Mouse (Mus musculus) olfactory bulb, adult 2 months (tissue): ENCODE measurements around the gene Kitl. TPM values are rescaled to one million over a fixed set of nuclear protein-coding genes. Genes with fewer than 3 reads are reported as not detected.

ENCODE experiments used
- H3K27ac ChIP-seq: fragments of 200-500 bp; 2 replicates; pipeline ENCODE4 v1.5.1; 2012; ENCODE audit warnings: low read depth, low read length; ENCODE audit not compliant: insufficient read depth
- H3K4me1 ChIP-seq: fragments of 200-500 bp; 2 replicates; pipeline ENCODE4 v1.6.1; 2012; ENCODE audit warnings: low read length; ENCODE audit not compliant: control insufficient read depth, insufficient read depth
- H3K4me3 ChIP-seq: fragments of 200-500 bp; 2 replicates; pipeline ENCODE4 v1.5.1; 2012; ENCODE audit warnings: mild to moderate bottlenecking, low read depth, low read length, moderate library complexity; ENCODE audit not compliant: insufficient read depth
- CTCF ChIP-seq: fragments of 200-500 bp; IDR thresholded peaks from 2 replicates; pipeline ENCODE4 v1.5.1; 2012; ENCODE audit warnings: low read depth, mild to moderate bottlenecking, low read length, moderate library complexity; ENCODE audit not compliant: insufficient read depth
- POLR2A ChIP-seq: fragments of 200-500 bp; IDR thresholded peaks from 2 replicates; pipeline ENCODE4 v1.6.1; 2012; ENCODE audit warnings: mild to moderate bottlenecking, low read depth, low read length, moderate library complexity; ENCODE audit not compliant: insufficient read depth
- WGBS: fragments of 180-500 bp; shearing (Covaris S2); methylation state at CpG from one replicate; pipeline ENCODE4 v1.1.7; 2018; 5-methylcytosine and 5-hydroxymethylcytosine counted together
- polyA plus RNA-seq: library from polyadenylated mRNA; stranded (reverse); fragments of >200 nt; gene quantifications from 2 replicates; pipeline ENCODE4 v1.2.4, GENCODE M21; 2012; ENCODE audit warnings: low replicate concordance; ENCODE audit not compliant: missing spikeins, insufficient read depth, insufficient read length

Kitl gene
- polyA plus RNA-seq, 1 experiment, result not detected

DNA sequence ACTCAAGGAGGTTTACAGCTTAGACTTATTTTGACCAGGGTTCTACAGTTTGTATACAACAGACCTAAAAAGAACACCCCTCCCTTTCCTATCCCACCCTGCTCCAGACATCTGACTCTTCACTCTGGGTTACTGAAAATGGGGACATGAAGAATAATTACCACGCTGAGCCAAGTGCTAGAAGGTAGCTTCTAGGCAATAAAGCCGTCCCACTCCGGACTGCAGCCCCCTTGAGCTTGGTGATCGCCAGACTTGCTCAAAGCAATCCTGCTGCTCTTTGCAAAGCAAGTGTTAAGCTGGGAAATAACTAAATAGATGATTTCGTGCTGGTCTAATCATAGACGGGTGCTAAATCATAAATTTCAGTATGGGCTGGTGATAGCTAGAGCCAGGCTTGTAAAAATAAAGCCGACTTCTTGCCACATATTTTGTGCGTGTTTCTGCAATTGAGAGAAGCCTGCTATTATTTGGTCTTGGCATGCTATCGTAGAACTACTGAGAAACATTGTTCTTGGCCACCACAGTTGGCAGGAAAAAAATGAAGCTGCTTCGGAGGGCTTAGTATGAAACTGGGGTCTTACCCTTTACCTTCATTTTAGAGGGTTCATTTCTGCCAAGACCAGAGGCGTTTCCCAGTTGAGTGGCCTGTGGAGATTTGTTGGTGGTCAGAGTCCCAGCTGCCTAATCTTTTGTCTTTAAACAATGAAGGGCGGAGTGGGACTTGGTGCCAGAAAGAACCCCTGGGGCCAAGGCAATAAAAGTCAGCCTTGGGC, 50.3 kb downstream of the Kitl start:
- 40% methylated on average over 12 of the region's 12 CpGs for WGBS
- TF ChIP-seq CTCF, result no peak
- TF ChIP-seq POLR2A, result no peak
- no peak overlapping the region; the same call in 1 of the 2 replicates for H3K27ac ChIP-seq
- peaks cover 2% of the 10 kb centered on the region; the same call in 1 of the 2 replicates for H3K4me1 ChIP-seq
- H3K4me3 ChIP-seq, result no peak overlapping the region

GRCm38 (mm10) chr10:100066374-100066773, 50.9 kb downstream of the Kitl start:
- Histone ChIP-seq H3K27ac (no peak overlapping the region), H3K4me1 (peaks cover 2% of the 10 kb centered on the region; the same call in 1 of the 2 replicates), H3K4me3 (no peak overlapping the region)
- WGBS, result 26% methylated on average over 7 of the region's 7 CpGs
- TF ChIP-seq POLR2A (no peak), CTCF (no peak)

GRCm38 (mm10) chr10:100072641-100073040, 57.2 kb downstream of the Kitl start:
- TF ChIP-seq CTCF, result no peak
- TF ChIP-seq POLR2A, result no peak
- no peak overlapping the region for H3K27ac ChIP-seq
- H3K4me1 ChIP-seq, result no peaks in the 10 kb centered on the region
- no peak overlapping the region for H3K4me3 ChIP-seq
- 96% methylated on average over 1 of the region's 1 CpGs for WGBS

GRCm38 (mm10) chr10:100073092-100073491, 57.7 kb downstream of the Kitl start:
- Histone ChIP-seq H3K27ac (no peak overlapping the region), H3K4me1 (no peaks in the 10 kb centered on the region)
- TF ChIP-seq POLR2A (no peak), CTCF (no peak)

DNA sequence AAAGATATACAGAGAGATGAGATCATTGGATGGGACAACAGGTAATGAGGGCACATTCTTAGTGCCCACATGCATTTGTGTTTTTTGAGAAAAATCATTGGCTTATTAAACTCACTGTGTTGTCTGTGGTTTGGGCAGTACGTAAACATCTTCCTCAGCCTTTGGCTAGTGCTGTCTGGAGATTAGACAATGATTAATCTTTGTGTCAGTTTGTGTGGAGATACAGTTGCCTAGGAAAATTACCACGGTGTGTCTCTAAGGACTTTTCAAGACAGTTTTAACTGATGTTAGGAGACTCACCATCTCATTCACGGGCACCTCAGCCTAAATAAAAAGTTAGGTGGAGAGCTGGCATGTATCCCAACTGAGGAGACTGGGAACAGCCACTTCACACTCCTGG, 85.7 kb downstream of the Kitl start:
- TF ChIP-seq POLR2A (no peak), CTCF (no peak)
- 74% methylated on average over 3 of the region's 3 CpGs for WGBS
- Histone ChIP-seq H3K4me3 (no peak overlapping the region), H3K27ac (no peak overlapping the region), H3K4me1 (no peaks in the 10 kb centered on the region)

More at GRCm38 (mm10) chr10:100073092-100073491, 57.7 kb downstream of the Kitl start:
- no peak overlapping the region for H3K4me3 ChIP-seq

- Histone ChIP-seq H3K27ac (no peak overlapping the region), H3K4me3 (no peak overlapping the region), H3K4me1 (no peaks in the 10 kb centered on the region)
- WGBS, result 20% methylated on average over 7 of the region's 7 CpGs
- no peak for TF ChIP-seq CTCF
- TF ChIP-seq POLR2A, result no peak
Observed at GRCm38 (mm10) chr10:100111209-100111608, 95.8 kb downstream of the Kitl start.

- Histone ChIP-seq H3K27ac (no peak overlapping the region), H3K4me1 (no peaks in the 10 kb centered on the region), H3K4me3 (no peak overlapping the region)
- TF ChIP-seq POLR2A (no peak), CTCF (no peak)
- WGBS, result 94% methylated on average over 2 of the region's 2 CpGs
Observed at GRCm38 (mm10) chr10:100115570-100115969, 100.1 kb downstream of the Kitl start.

DNA sequence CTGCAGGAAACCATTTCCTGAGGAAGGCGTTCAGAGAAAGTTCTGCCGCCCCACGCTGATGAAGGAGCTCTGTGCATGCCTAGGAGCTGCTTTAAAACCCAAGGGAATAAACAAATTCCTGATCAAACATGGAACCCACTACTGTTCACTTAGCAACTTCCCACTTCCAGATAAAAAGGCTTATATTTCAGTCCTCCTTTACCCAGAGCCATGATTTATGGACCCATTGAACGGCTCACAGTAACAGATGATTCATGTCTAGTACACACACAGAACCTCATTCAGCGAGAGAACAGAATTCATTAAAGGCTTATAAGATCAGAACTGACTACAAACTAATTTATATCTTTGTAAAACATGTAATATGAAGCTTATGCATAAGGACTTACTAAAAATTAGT, 109.0 kb downstream of the Kitl start:
- H3K27ac ChIP-seq, result no peak overlapping the region
- no peak for TF ChIP-seq POLR2A
- TF ChIP-seq CTCF, result no peak
- 92% methylated on average over 5 of the region's 5 CpGs for WGBS

DNA sequence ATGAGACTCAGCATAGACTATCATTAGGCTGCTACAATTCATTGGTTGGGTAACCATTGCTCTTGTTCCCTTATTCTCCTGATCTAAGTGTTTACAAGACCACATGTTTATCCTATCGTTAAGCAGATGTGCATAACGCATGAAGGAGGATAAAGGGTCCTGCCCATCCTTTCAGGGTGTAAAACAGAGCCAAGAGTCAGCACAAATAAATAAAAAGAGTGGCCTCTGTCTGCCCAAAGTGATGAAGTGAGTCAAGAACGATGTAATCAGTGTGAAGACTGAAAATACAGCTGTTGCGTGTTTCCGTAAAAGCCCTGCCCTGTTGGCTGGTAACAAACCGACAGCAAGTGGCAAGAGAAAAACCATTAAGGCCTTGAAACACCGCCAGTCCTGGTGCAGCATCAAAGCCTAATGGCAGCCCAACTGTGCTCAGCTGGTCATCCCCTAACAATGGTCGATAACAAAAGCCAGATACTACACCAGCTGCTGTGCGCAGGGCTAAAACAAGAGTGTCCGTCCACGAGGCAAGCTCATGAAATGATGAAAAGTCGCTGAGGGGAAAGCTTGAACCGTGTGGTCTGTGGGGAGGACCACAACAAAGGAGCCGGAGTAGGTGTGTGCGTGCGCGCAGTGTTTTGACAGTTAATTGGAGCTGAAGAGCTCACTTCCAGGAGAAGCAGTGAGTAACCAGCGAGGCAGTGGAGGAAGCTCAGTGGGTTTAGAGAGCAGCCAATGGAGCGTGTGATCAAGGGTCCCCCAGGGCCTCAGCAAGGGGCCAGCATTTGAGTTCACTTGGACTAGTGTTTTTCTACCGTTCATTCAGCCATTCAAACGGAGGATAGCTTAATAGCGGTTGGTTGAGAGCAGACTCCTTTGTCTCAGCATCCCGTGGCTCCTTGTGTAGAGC, 112.7 kb downstream of the Kitl start:
- no peak overlapping the region for H3K4me3 ChIP-seq

More for the DNA sequence above, 109.0 kb downstream of the Kitl start:
- H3K4me3 ChIP-seq, result no peak overlapping the region
- peaks cover 3% of the 10 kb centered on the region; the same call in 1 of the 2 replicates for H3K4me1 ChIP-seq

More for the DNA sequence above, 112.7 kb downstream of the Kitl start:
- no peak overlapping the region for H3K27ac ChIP-seq
- H3K4me1 ChIP-seq, result peaks cover 3% of the 10 kb centered on the region; the same call in 1 of the 2 replicates
- no peak for TF ChIP-seq CTCF
- no peak for TF ChIP-seq POLR2A
- 40% methylated on average over 23 of the region's 23 CpGs for WGBS
